Mouse (Mus musculus) megakaryocyte, embryonic 14.5 days (primary cell): ENCODE results near the gene Prss57.

Experiments used
- FLI1 ChIP-seq: IDR thresholded peaks from 2 replicates; pipeline ENCODE4 v1.6.1; 2012; ENCODE audit warnings: low read length, inconsistent platforms, mixed read lengths
- GATA1 ChIP-seq: IDR thresholded peaks from 3 replicates; pipeline ENCODE4 v1.6.1; 2012; ENCODE audit warnings: mixed read lengths, low read length, inconsistent platforms, borderline replicate concordance

- TF ChIP-seq GATA1 = no peak
- no peak for TF ChIP-seq FLI1
Measured at GRCm38 (mm10) chr10:79793051-79793737, 2.4 kb upstream of the Prss57 start, which contains the start of gene Palm.
